Mouse (Mus musculus): ENCODE results near the gene Olfml2b.

Olfml2b gene

GRCm38 (mm10) chr1:170729267-170729962 is 85.1 kb downstream of the Olfml2b start:
- DNase-seq (ENCODE audit: low read depth, low spot score) = peak; percentile 17

GRCm38 (mm10) chr1:170731865-170732595 is 87.7 kb downstream of the Olfml2b start:
- no peak for DNase-seq (ENCODE audit: low read depth, low spot score)

Measured in CD4-positive helper T cell, adult 2 months (primary cell).